Mouse (Mus musculus) kidney, embryonic 14.5 days (tissue): Measurements from ENCODE around the gene Plagl2. TPM values are rescaled to one million over a fixed set of nuclear protein-coding genes. Genes with fewer than 3 reads are reported as not detected.

Source experiments
- ATAC-seq: fragments of 200-750 bp; cut with Nextera tagmentation; 2 replicates; pipeline ENCODE4 v1.8.0; 2017; ENCODE audit warnings: moderate number of reproducible peaks, mild to moderate bottlenecking, moderate TSS enrichment, moderate library complexity; ENCODE audit not compliant: low FRiP score, low TSS enrichment
- H3K27ac ChIP-seq: fragments of 300-500 bp; sonication (generic); 2 replicates; pipeline ENCODE4 v1.5.1; 2014; ENCODE audit warnings: low read depth, mild to moderate bottlenecking, low read length, moderate library complexity, mixed read lengths
- H3K27me3 ChIP-seq: fragments of 300-500 bp; sonication (generic); 2 replicates; pipeline ENCODE4 v1.6.1; 2014; ENCODE audit warnings: mild to moderate bottlenecking, low read length; ENCODE audit not compliant: control insufficient read depth, insufficient read depth
- H3K36me3 ChIP-seq: fragments of 300-500 bp; sonication (generic); 2 replicates; pipeline ENCODE4 v1.6.1; 2014; ENCODE audit warnings: low read length, mixed read lengths; ENCODE audit not compliant: control insufficient read depth, insufficient read depth
- H3K4me1 ChIP-seq: fragments of 300-500 bp; sonication (generic); 2 replicates; pipeline ENCODE4 v1.6.1; 2014; ENCODE audit warnings: low read length, mixed read lengths; ENCODE audit not compliant: control insufficient read depth, insufficient read depth
- H3K4me2 ChIP-seq: fragments of 300-500 bp; sonication (generic); replicated peaks from 2 replicates; pipeline ENCODE4 v1.6.1; 2014; ENCODE audit warnings: low read depth, mild to moderate bottlenecking, low read length
- H3K4me3 ChIP-seq: fragments of 300-500 bp; sonication (generic); 2 replicates; pipeline ENCODE4 v1.5.1; 2014; ENCODE audit warnings: mild to moderate bottlenecking, low read length
- H3K9ac ChIP-seq: fragments of 300-500 bp; sonication (generic); 2 replicates; pipeline ENCODE4 v1.6.1; 2014; ENCODE audit warnings: low read depth, mild to moderate bottlenecking, low read length, moderate library complexity
- H3K9me3 ChIP-seq: fragments of 300-500 bp; sonication (generic); 2 replicates; pipeline ENCODE4 v1.6.1; 2016; ENCODE audit warnings: low read length; ENCODE audit not compliant: control insufficient read depth
- WGBS: fragments of 180-500 bp; shearing (Covaris S2); extraction: QIAGEN DNeasy Blood & Tissue Kit; methylation state at CpG from one replicate; pipeline ENCODE4 v1.1.7; 2014; 5-methylcytosine and 5-hydroxymethylcytosine counted together
- polyA plus RNA-seq: library from polyadenylated mRNA; unstranded; fragments of >200 nt; fragmentation: Nextera tagmentation; extraction: Ambion mirVana; gene quantifications from 2 replicates; pipeline ENCODE4 v1.2.1, GENCODE M21; 2014

Plagl2 gene
- polyA plus RNA-seq, 1 experiment from 2014 or later, result 26.2 TPM

DNA sequence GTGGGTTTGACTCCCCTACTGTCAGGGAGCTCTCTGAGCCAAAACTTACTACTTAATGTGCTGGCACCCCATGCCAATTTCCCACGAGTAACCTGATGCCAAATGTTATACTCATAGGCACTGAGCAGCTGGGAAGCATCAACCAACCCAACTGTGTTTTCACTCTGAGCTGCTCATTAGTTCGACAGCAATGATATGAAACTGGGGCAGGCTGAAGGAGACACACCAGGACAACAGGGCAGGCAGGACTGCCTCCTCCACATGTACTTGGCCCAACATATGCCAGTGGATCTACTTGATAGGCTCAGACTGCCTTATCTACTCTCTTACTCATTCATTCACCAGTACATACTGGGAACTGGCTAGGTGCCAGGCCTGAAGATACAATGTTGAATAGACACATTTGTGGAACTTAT, 55.0 kb downstream of the Plagl2 start:
- Histone ChIP-seq H3K27ac (no peak overlapping the region), H3K4me1 (no peaks in the 10 kb centered on the region), H3K36me3 (peaks cover 88% of the 10 kb centered on the region), H3K9me3 (no peaks in the 10 kb centered on the region), H3K4me3 (no peak overlapping the region), H3K27me3 (no peaks in the 10 kb centered on the region), H3K9ac (no peak overlapping the region), H3K4me2 (no peak overlapping the region)
- WGBS, result 44% methylated on average over 2 of the region's 2 CpGs
- ATAC-seq, result no peak

DNA sequence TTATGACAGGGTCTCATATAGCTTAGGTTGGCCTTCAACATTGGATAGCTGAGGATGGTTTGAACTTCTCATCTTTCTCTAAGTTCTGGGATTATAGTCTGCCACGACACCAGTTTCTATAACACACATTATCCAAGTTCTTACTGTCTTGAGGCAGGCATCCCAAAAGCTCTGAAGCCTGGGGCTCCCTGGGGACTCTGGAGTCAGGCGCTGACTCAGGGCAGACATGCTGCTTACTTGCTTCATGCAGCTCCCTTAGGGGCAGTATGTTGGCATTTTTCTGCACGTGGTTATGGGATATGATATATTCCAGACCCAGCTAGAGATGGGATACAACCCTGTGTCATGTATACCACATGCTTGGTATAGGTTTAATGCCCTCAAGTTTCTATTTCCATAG, 61.3 kb downstream of the Plagl2 start:
- 87% methylated on average over 3 of the region's 3 CpGs for WGBS

DNA sequence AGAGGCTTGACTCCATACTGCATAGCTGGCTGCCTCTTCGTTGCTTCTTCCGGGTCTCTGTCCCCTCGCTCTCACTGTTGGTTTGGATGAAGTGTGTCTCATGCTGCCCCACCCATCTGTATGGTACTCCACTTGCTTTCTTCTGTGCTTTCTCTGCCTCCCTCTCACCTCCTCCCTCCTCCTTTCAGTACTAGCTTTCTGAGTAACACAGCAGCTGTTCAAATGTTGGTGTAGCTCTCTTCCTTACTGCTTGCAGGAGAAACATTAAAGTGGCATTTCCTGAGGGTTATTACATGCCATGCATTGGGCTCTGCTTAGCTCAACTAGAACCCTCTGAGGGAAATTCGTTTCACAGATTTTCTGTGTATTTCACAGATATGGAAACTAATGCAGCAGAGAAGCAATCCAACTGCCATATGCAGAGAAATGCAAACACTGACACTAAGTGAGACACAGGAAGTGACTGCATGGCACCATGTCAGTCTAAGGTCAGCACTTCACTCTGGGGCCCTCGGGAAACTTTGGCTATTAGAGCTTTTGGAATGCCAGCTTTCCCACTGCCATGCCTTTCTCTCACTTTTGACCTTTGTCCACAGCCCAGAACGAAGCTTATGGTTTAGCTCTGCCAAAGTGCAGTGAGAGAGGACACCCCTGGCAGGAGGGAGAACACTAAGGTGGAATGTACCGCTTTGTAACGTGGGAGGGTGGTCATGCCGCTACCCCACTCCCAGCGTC, 61.9 kb downstream of the Plagl2 start:
- Histone ChIP-seq H3K9me3 (no peaks in the 10 kb centered on the region), H3K4me2 (no peak overlapping the region), H3K36me3 (peaks cover 50% of the 10 kb centered on the region), H3K9ac (no peak overlapping the region), H3K4me3 (no peak overlapping the region), H3K4me1 (no peaks in the 10 kb centered on the region), H3K27ac (no peak overlapping the region), H3K27me3 (no peaks in the 10 kb centered on the region)
- WGBS, result 78% methylated on average over 10 of the region's 10 CpGs
- ATAC-seq, result no peak

More for the DNA sequence above, 61.3 kb downstream of the Plagl2 start:
- H3K9me3 ChIP-seq, result no peaks in the 10 kb centered on the region
- H3K4me2 ChIP-seq, result no peak overlapping the region
- no peak overlapping the region for H3K27ac ChIP-seq
- H3K27me3 ChIP-seq, result no peaks in the 10 kb centered on the region
- no peak overlapping the region for H3K4me3 ChIP-seq
- H3K4me1 ChIP-seq, result no peaks in the 10 kb centered on the region
- H3K36me3 ChIP-seq, result peaks cover 57% of the 10 kb centered on the region
- H3K9ac ChIP-seq, result no peak overlapping the region
- no peak for ATAC-seq

Other genes with a start within 250 kb of the Plagl2 start
- gene Pdrg1, start 226.0 kb downstream of the Plagl2 start, polyA plus RNA-seq, result 58.2 and 79.8 TPM in 2 replicates
- gene Xkr7, start 209.6 kb downstream of the Plagl2 start, polyA plus RNA-seq, result not detected in 2 replicates
- gene Ccm2l, start 175.5 kb downstream of the Plagl2 start, polyA plus RNA-seq, result 4.2 and 4.4 TPM in 2 replicates
- gene Hck, start 133.0 kb downstream of the Plagl2 start, polyA plus RNA-seq, result 3.9 and 4.8 TPM in 2 replicates
- 71.1 and 99.4 TPM in 2 replicates for gene Tm9sf4, start 80.1 kb downstream of the Plagl2 start, polyA plus RNA-seq
- gene Tspyl3, start 16.0 kb downstream of the Plagl2 start, polyA plus RNA-seq, result 5.4 and 9.6 TPM in 2 replicates
- 9.0 and 10.5 TPM in 2 replicates for gene Pofut1, start 107 bp upstream of the Plagl2 start, polyA plus RNA-seq
- 4.4 and 5.6 TPM in 2 replicates for gene Kif3b, start 50.0 kb upstream of the Plagl2 start, polyA plus RNA-seq
- 15.5 and 20.8 TPM in 2 replicates for gene Asxl1, start 104.4 kb upstream of the Plagl2 start, polyA plus RNA-seq